Mouse (Mus musculus): ENCODE measurements around the gene Bean1. TPM values are rescaled to one million over a fixed set of nuclear protein-coding genes. Genes with fewer than 3 reads are reported as not detected.

The Bean1 gene
- polyA plus RNA-seq, 1 experiment, result 0.66 TPM

DNA sequence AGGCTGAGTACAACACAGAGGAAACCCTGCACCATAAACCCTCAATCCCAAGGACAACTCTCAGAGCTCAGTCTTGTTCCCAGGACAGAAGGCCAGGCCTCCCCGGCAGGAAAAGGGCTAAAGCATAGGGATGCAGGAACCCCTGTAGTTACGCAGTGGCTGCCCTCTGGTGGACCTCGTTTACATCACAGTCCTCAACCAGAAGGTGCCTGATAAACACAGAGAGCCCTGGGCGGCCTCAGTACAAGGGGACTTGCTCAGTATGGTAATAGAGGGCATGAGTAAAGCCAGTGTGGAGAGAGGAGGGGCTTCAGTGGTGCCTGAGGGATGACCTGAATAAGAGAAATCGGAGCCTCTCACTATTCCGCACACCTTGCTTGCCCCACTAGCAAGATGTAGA, 64.3 kb downstream of the Bean1 start:
- Histone ChIP-seq H3K36me3 (ENCODE audit: control insufficient read depth, insufficient read depth, low read length) (no peaks in the 10 kb centered on the region; the same call in 1 of the 2 replicates), H3K27me3 (replicated peaks; ENCODE audit: control insufficient read depth, insufficient read depth, low read length) (no peaks in the 10 kb centered on the region), H3K4me3 (ENCODE audit: insufficient read depth, low read depth, low read length) (no peak overlapping the region), H3K4me1 (ENCODE audit: control insufficient read depth, insufficient read depth, low read length) (no peaks in the 10 kb centered on the region), H3K27ac (ENCODE audit: insufficient read depth, low read depth, low read length) (no peak overlapping the region)
- WGBS, result 61% methylated on average over 6 of the region's 6 CpGs
- TF ChIP-seq POLR2A (IDR thresholded peaks at IDR 0.05; ENCODE audit: low read depth, low read length), result no peak
- 0 out of 2 replicates have a peak, but pooled peaks have one; percentile 14 for TF ChIP-seq CTCF (conservative IDR thresholded peaks at IDR 0.05; ENCODE audit: insufficient read depth, insufficient read length, low read depth, low read length)
- DNase-seq, result no peak

- no peaks in the 10 kb centered on the region; the same call in 1 of the 2 replicates for H3K36me3 ChIP-seq (ENCODE audit: control insufficient read depth, insufficient read depth, low read length)
- WGBS, result 68% methylated on average over 10 of the region's 10 CpGs
- no peaks in the 10 kb centered on the region for H3K4me1 ChIP-seq (ENCODE audit: control insufficient read depth, insufficient read depth, low read length)
- H3K27me3 ChIP-seq (replicated peaks; ENCODE audit: control insufficient read depth, insufficient read depth, low read length), result no peaks in the 10 kb centered on the region
- no peak overlapping the region for H3K4me3 ChIP-seq (ENCODE audit: insufficient read depth, low read depth, low read length)
- H3K27ac ChIP-seq (ENCODE audit: insufficient read depth, low read depth, low read length), result no peak overlapping the region
- DNase-seq, result peak; percentile 14
- TF ChIP-seq CTCF (conservative IDR thresholded peaks at IDR 0.05; ENCODE audit: insufficient read depth, insufficient read length, low read depth, low read length), result no peak
- TF ChIP-seq POLR2A (IDR thresholded peaks at IDR 0.05; ENCODE audit: low read depth, low read length), result no peak
Measured at GRCm38 (mm10) chr8:104239418-104239861, 69.2 kb downstream of the Bean1 start.

DNA sequence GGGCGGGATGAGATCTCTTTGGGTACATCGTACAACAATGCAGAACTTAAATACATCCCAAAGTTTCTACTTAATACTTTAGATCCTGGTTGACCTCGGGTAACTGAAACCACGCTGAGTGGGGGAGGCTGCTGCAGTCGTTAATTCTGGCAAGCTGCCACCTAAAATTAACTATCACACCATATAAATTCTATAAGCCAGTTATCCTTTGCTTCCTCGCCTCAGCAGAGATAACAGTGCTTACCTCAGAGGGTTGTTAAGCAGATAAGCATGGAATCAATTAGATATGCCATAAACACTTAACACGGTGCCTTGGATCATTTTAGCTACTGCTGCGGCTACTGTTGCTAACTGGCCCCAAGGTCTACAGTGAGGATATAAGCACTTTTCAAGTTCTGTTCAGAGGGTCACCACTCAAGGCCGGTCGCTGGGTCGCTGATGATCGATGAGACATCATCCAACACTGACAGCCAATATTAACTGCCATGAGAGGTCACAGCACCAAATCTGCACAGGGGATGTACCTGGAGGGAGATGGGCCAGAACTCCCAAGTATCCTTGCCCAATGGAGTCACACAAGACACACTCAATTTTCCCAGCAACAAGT, 71.9 kb downstream of the Bean1 start:
- Histone ChIP-seq H3K4me3 (ENCODE audit: insufficient read depth, low read depth, low read length) (no peak overlapping the region), H3K27ac (ENCODE audit: insufficient read depth, low read depth, low read length) (no peak overlapping the region), H3K36me3 (ENCODE audit: control insufficient read depth, insufficient read depth, low read length) (no peaks in the 10 kb centered on the region; the same call in 1 of the 2 replicates), H3K4me1 (ENCODE audit: control insufficient read depth, insufficient read depth, low read length) (no peaks in the 10 kb centered on the region), H3K27me3 (replicated peaks; ENCODE audit: control insufficient read depth, insufficient read depth, low read length) (no peaks in the 10 kb centered on the region)
- no peak for TF ChIP-seq CTCF (conservative IDR thresholded peaks at IDR 0.05; ENCODE audit: insufficient read depth, insufficient read length, low read depth, low read length)
- TF ChIP-seq POLR2A (IDR thresholded peaks at IDR 0.05; ENCODE audit: low read depth, low read length), result no peak
- WGBS, result 74% methylated on average over 12 of the region's 12 CpGs
- no peak for DNase-seq

- no peak for DNase-seq
- WGBS, result 78% methylated on average over 4 of the region's 4 CpGs
- Histone ChIP-seq H3K4me1 (ENCODE audit: control insufficient read depth, insufficient read depth, low read length) (no peaks in the 10 kb centered on the region; the same call in 1 of the 2 replicates), H3K36me3 (ENCODE audit: control insufficient read depth, insufficient read depth, low read length) (no peaks in the 10 kb centered on the region), H3K27ac (ENCODE audit: insufficient read depth, low read depth, low read length) (no peak overlapping the region), H3K4me3 (ENCODE audit: insufficient read depth, low read depth, low read length) (no peak overlapping the region), H3K27me3 (replicated peaks; ENCODE audit: control insufficient read depth, insufficient read depth, low read length) (no peaks in the 10 kb centered on the region)
- no peak for TF ChIP-seq CTCF (conservative IDR thresholded peaks at IDR 0.05; ENCODE audit: insufficient read depth, insufficient read length, low read depth, low read length)
- no peak for TF ChIP-seq POLR2A (IDR thresholded peaks at IDR 0.05; ENCODE audit: low read depth, low read length)
Measured at GRCm38 (mm10) chr8:104246621-104247020, 76.4 kb downstream of the Bean1 start.

GRCm38 (mm10) chr8:104247054-104247907, 77.0 kb downstream of the Bean1 start:
- DNase-seq, result peak; percentile 52
- Histone ChIP-seq H3K36me3 (ENCODE audit: control insufficient read depth, insufficient read depth, low read length) (no peaks in the 10 kb centered on the region), H3K4me1 (ENCODE audit: control insufficient read depth, insufficient read depth, low read length) (no peaks in the 10 kb centered on the region; the same call in 1 of the 2 replicates), H3K4me3 (ENCODE audit: insufficient read depth, low read depth, low read length) (peak overlapping the region; percentile 79), H3K27ac (ENCODE audit: insufficient read depth, low read depth, low read length) (peak overlapping the region; percentile 4; the same call in 1 of the 2 replicates), H3K27me3 (replicated peaks; ENCODE audit: control insufficient read depth, insufficient read depth, low read length) (no peaks in the 10 kb centered on the region)
- 46% methylated on average over 22 of the region's 22 CpGs for WGBS
- no peak for TF ChIP-seq CTCF (conservative IDR thresholded peaks at IDR 0.05; ENCODE audit: insufficient read depth, insufficient read length, low read depth, low read length)
- TF ChIP-seq POLR2A (IDR thresholded peaks at IDR 0.05; ENCODE audit: low read depth, low read length), result no peak

GRCm38 (mm10) chr8:104247908-104248275, 77.7 kb downstream of the Bean1 start:
- TF ChIP-seq POLR2A (IDR thresholded peaks at IDR 0.05; ENCODE audit: low read depth, low read length) (no peak), CTCF (conservative IDR thresholded peaks at IDR 0.05; ENCODE audit: insufficient read depth, insufficient read length, low read depth, low read length) (no peak)
- DNase-seq, result peak; percentile 17
- Histone ChIP-seq H3K4me3 (ENCODE audit: insufficient read depth, low read depth, low read length) (peak overlapping the region; percentile 79), H3K27me3 (replicated peaks; ENCODE audit: control insufficient read depth, insufficient read depth, low read length) (no peaks in the 10 kb centered on the region), H3K27ac (ENCODE audit: insufficient read depth, low read depth, low read length) (peak overlapping the region; percentile 4), H3K36me3 (ENCODE audit: control insufficient read depth, insufficient read depth, low read length) (no peaks in the 10 kb centered on the region), H3K4me1 (ENCODE audit: control insufficient read depth, insufficient read depth, low read length) (no peaks in the 10 kb centered on the region; the same call in 1 of the 2 replicates)
- 3% methylated on average over 11 of the region's 11 CpGs for WGBS

- WGBS, result 2% methylated on average over 28 of the region's 28 CpGs
Measured at GRCm38 (mm10) chr8:104248276-104248675, 78.0 kb downstream of the Bean1 start, which contains the start of gene Tk2. Gene Tk2 (minus strand): TSS chr8:104248558.

More at GRCm38 (mm10) chr8:104248276-104248675, 78.0 kb downstream of the Bean1 start, which contains the start of gene Tk2:
- Histone ChIP-seq H3K36me3 (ENCODE audit: control insufficient read depth, insufficient read depth, low read length) (no peaks in the 10 kb centered on the region), H3K4me1 (ENCODE audit: control insufficient read depth, insufficient read depth, low read length) (no peaks in the 10 kb centered on the region; the same call in 1 of the 2 replicates), H3K4me3 (ENCODE audit: insufficient read depth, low read depth, low read length) (peak within 1 kb of the TSS; percentile 79), H3K27ac (ENCODE audit: insufficient read depth, low read depth, low read length) (peak within 1 kb of the TSS; percentile 81), H3K27me3 (replicated peaks; ENCODE audit: control insufficient read depth, insufficient read depth, low read length) (no peaks in the 10 kb centered on the region)
- TF ChIP-seq CTCF (conservative IDR thresholded peaks at IDR 0.05; ENCODE audit: insufficient read depth, insufficient read length, low read depth, low read length) (no peak), POLR2A (IDR thresholded peaks at IDR 0.05; ENCODE audit: low read depth, low read length) (peak; percentile 51)
- peak; percentile 85 for DNase-seq

Data from kidney, adult 2 months (tissue).